Mouse (Mus musculus) neural tube, embryonic 12.5 days (tissue): ENCODE results near the gene Pphln1. TPM values are rescaled to one million over a fixed set of nuclear protein-coding genes. Genes with fewer than 3 reads are reported as not detected.

ENCODE experiments used
- ATAC-seq: fragments of 200-750 bp; cut with Nextera tagmentation; 2 replicates; pipeline ENCODE4 v1.8.0; 2017; ENCODE audit warnings: low read depth, mild to moderate bottlenecking, moderate TSS enrichment, moderate library complexity; ENCODE audit not compliant: low FRiP score
- H3K27ac ChIP-seq: fragments of 300-500 bp; sonication (generic); 2 replicates; pipeline ENCODE4 v1.5.1; 2016
- H3K27me3 ChIP-seq: fragments of 300-500 bp; sonication (generic); replicated peaks from 2 replicates; pipeline ENCODE4 v1.6.1; 2016; ENCODE audit warnings: mild to moderate bottlenecking
- H3K36me3 ChIP-seq: fragments of 300-500 bp; sonication (generic); 2 replicates; pipeline ENCODE4 v1.6.1; 2016; ENCODE audit warnings: mild to moderate bottlenecking
- H3K4me1 ChIP-seq: fragments of 300-500 bp; sonication (generic); 2 replicates; pipeline ENCODE4 v1.6.1; 2016
- H3K4me2 ChIP-seq: fragments of 300-500 bp; sonication (generic); replicated peaks from 2 replicates; pipeline ENCODE4 v1.6.1; 2016; ENCODE audit warnings: mild to moderate bottlenecking
- H3K4me3 ChIP-seq: fragments of 300-500 bp; sonication (generic); 2 replicates; pipeline ENCODE4 v1.5.1; 2016
- H3K9ac ChIP-seq: fragments of 300-500 bp; sonication (generic); 2 replicates; pipeline ENCODE4 v1.6.1; 2016; ENCODE audit warnings: mild to moderate bottlenecking
- H3K9me3 ChIP-seq: fragments of 300-500 bp; sonication (generic); 2 replicates; pipeline ENCODE4 v1.6.1; 2016; ENCODE audit warnings: mild to moderate bottlenecking
- WGBS: fragments of 180-500 bp; shearing (Covaris S2); methylation state at CpG from one replicate; pipeline ENCODE4 v1.1.7; 2016; 5-methylcytosine and 5-hydroxymethylcytosine counted together
- polyA plus RNA-seq: library from polyadenylated mRNA; unstranded; fragments of >200 nt; fragmentation: Nextera tagmentation; extraction: Ambion mirVana; gene quantifications from 2 replicates; pipeline ENCODE4 v1.2.1, GENCODE M21; 2016

Pphln1 gene
- polyA plus RNA-seq, 1 experiment from 2014 or later: 68.1 TPM

DNA sequence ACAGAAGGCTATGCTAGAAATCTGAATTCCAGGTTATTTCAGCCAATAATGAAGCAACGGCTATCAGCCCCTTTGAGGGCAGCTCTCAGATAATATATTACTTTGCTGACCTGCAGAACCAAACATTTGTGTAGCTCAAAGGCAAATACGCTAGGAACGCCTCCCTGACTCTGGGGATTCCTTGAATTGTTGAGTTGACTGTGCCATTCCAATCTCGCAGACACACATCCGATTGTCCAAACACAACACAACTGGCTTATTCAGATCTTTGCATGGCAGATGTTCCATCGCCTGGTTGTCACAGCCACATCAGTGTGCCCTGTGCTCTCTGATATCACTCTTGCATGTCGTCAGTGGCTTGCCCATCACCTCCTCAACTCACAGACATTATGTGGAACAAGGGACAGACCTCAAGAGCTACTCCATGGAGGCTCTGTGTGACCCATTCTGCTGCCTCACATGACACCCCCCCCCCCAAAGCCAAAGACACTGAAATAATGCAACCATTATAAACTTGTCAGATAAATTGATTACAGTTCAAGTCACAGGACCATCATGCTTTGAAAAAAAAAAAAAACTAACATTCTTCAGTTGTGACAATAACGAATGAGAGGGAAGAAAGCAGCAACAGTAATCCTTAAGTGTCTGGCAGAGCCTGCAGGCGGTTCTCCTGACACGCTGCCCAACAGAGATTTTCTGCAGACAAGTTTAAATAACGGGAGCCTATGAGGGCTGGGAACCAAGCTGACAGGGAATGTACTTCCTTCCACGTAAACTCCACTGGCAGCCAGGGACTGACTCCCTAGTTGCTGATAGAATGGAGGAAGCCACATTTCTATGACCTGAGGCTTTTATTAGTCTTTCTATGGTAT, 131.9 kb downstream of the Pphln1 start:
- no peak overlapping the region for H3K27ac ChIP-seq
- WGBS: 28% methylated on average over 12 of the region's 12 CpGs

DNA sequence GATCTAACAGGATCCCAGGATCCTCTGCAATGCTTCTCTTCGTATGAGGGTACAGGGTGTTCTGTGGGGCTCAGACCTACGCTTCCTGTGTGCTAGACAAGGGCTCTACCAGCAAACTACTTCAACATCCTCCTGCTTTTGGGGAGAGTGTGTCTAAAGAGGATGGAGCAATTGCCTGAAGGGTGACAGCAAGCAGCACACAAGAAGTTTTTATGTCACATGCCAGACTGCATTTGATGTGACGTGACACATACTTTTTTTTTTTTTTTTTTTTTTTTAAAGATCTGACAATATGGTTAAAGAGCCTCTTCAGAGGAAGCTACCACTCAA, 132.5 kb downstream of the Pphln1 start:
- H3K27me3 ChIP-seq: no peaks in the 10 kb centered on the region
- 0 out of 2 replicates have a peak overlapping the region, but pooled peaks have one; percentile 16 for H3K4me2 ChIP-seq
- no peaks in the 10 kb centered on the region for H3K9me3 ChIP-seq
- no peaks in the 10 kb centered on the region for H3K36me3 ChIP-seq
- peaks cover 15% of the 10 kb centered on the region for H3K4me1 ChIP-seq
- no peak overlapping the region for H3K27ac ChIP-seq
- no peak overlapping the region for H3K4me3 ChIP-seq
- no peak overlapping the region for H3K9ac ChIP-seq
- ATAC-seq: no peak
- 70% methylated on average over 3 of the region's 3 CpGs for WGBS

More for the DNA sequence above, 131.9 kb downstream of the Pphln1 start:
- Histone ChIP-seq H3K27me3 (no peaks in the 10 kb centered on the region), H3K4me3 (no peak overlapping the region), H3K4me2 (0 out of 2 replicates have a peak overlapping the region, but pooled peaks have one; percentile 16), H3K9ac (no peak overlapping the region), H3K9me3 (no peaks in the 10 kb centered on the region), H3K4me1 (peaks cover 15% of the 10 kb centered on the region), H3K36me3 (no peaks in the 10 kb centered on the region)
- no peak for ATAC-seq

GRCm38 (mm10) chr15:93536191-93536590, 138.0 kb downstream of the Pphln1 start:
- H3K27me3 ChIP-seq: no peaks in the 10 kb centered on the region
- no peaks in the 10 kb centered on the region for H3K9me3 ChIP-seq
- no peak overlapping the region for H3K4me3 ChIP-seq
- no peak overlapping the region for H3K9ac ChIP-seq
- 85% methylated on average over 4 of the region's 4 CpGs for WGBS
- no peak overlapping the region for H3K4me2 ChIP-seq
- no peak overlapping the region for H3K27ac ChIP-seq
- peaks cover 2% of the 10 kb centered on the region; the same call in 1 of the 2 replicates for H3K4me1 ChIP-seq
- no peak for ATAC-seq
- no peaks in the 10 kb centered on the region for H3K36me3 ChIP-seq

GRCm38 (mm10) chr15:93537745-93538144, 139.6 kb downstream of the Pphln1 start:
- WGBS: 78% methylated on average over 7 of the region's 7 CpGs
- Histone ChIP-seq H3K9me3 (no peaks in the 10 kb centered on the region), H3K4me2 (no peak overlapping the region), H3K27ac (no peak overlapping the region), H3K4me3 (no peak overlapping the region), H3K36me3 (no peaks in the 10 kb centered on the region), H3K27me3 (no peaks in the 10 kb centered on the region), H3K9ac (no peak overlapping the region), H3K4me1 (0 out of 2 replicates have a peak, but pooled peaks cover 6% of the 10 kb centered on the region)
- ATAC-seq: no peak

GRCm38 (mm10) chr15:93538551-93539205, 140.5 kb downstream of the Pphln1 start:
- Histone ChIP-seq H3K9ac (no peak overlapping the region), H3K27ac (no peak overlapping the region), H3K9me3 (no peaks in the 10 kb centered on the region), H3K27me3 (no peaks in the 10 kb centered on the region), H3K36me3 (no peaks in the 10 kb centered on the region), H3K4me1 (0 out of 2 replicates have a peak, but pooled peaks cover 6% of the 10 kb centered on the region), H3K4me3 (no peak overlapping the region), H3K4me2 (no peak overlapping the region)
- ATAC-seq: no peak
- WGBS: 79% methylated on average over 21 of the region's 21 CpGs

- H3K4me3 ChIP-seq: no peak overlapping the region
- no peak overlapping the region for H3K9ac ChIP-seq
- no peaks in the 10 kb centered on the region for H3K27me3 ChIP-seq
- H3K36me3 ChIP-seq: no peaks in the 10 kb centered on the region
- no peak overlapping the region for H3K4me2 ChIP-seq
- no peak overlapping the region for H3K27ac ChIP-seq
- no peak for ATAC-seq
- H3K9me3 ChIP-seq: no peaks in the 10 kb centered on the region
- 0 out of 2 replicates have a peak, but pooled peaks cover 6% of the 10 kb centered on the region for H3K4me1 ChIP-seq
- 44% methylated on average over 3 of the region's 3 CpGs for WGBS
Measured at GRCm38 (mm10) chr15:93539415-93539814, 141.3 kb downstream of the Pphln1 start.

Other genes with a start within 250 kb of the Pphln1 start
- gene Gxylt1, start 123.2 kb upstream of the Pphln1 start, polyA plus RNA-seq: 13.3 and 14.0 TPM in 2 replicates
- gene Yaf2, start 61.4 kb upstream of the Pphln1 start, polyA plus RNA-seq: 112 and 116 TPM in 2 replicates
- 167 and 170 TPM in 2 replicates for gene Zcrb1, start within 50 bp of the Pphln1 start, polyA plus RNA-seq
- 19.2 and 19.5 TPM in 2 replicates for gene Prickle1, start 197.5 kb downstream of the Pphln1 start, polyA plus RNA-seq